Mouse (Mus musculus): ENCODE measurements around the gene Cplx3.

The Cplx3 gene

GRCm38 (mm10) chr9:57609803-57610202, 3.7 kb upstream of the Cplx3 start:
- in situ Hi-C loops (cut with MboI; ENCODE audit: unreplicated experiment in 2 of 2), result no loop called here

GRCm38 (mm10) chr9:57605503-57605902, 578 bp downstream of the Cplx3 start:
- in situ Hi-C loops (cut with MboI; ENCODE audit: unreplicated experiment in 2 of 2), result no loop called here

- in situ Hi-C loops (cut with MboI; ENCODE audit: unreplicated experiment in 2 of 2), result no loop called here
Measured at GRCm38 (mm10) chr9:57604875-57605274, 1.2 kb downstream of the Cplx3 start.

- in situ Hi-C loops (cut with MboI; ENCODE audit: unreplicated experiment in 2 of 2), result no loop called here
Measured at GRCm38 (mm10) chr9:57602098-57602497, 4.0 kb downstream of the Cplx3 start.

- in situ Hi-C loops (cut with MboI; ENCODE audit: unreplicated experiment in 2 of 2), result no loop called here
Measured at GRCm38 (mm10) chr9:57601353-57601706, 4.8 kb downstream of the Cplx3 start.

- in situ Hi-C loops (cut with MboI; ENCODE audit: unreplicated experiment in 2 of 2), result no loop called here
Measured at GRCm38 (mm10) chr9:57600620-57601352, 5.3 kb downstream of the Cplx3 start.

GRCm38 (mm10) chr9:57598851-57599563, 7.1 kb downstream of the Cplx3 start:
- in situ Hi-C loops (cut with MboI; ENCODE audit: unreplicated experiment in 2 of 2), result loop anchor here in 1 of 2 experiments (25.0 kb wide), 1 partner anchor 913 kb away; no protein-coding TSS in a partner anchor

GRCm38 (mm10) chr9:57597929-57598382, 8.1 kb downstream of the Cplx3 start:
- in situ Hi-C loops (cut with MboI; ENCODE audit: unreplicated experiment in 2 of 2), result loop anchor here in 1 of 2 experiments (25.0 kb wide), 1 partner anchor 914 kb away; no protein-coding TSS in a partner anchor

- in situ Hi-C loops (cut with MboI; ENCODE audit: unreplicated experiment in 2 of 2), result loop anchor here in 1 of 2 experiments (25.0 kb wide), 1 partner anchor 915 kb away; no protein-coding TSS in a partner anchor
Measured at GRCm38 (mm10) chr9:57597265-57597664, 8.8 kb downstream of the Cplx3 start.

GRCm38 (mm10) chr9:57594174-57594509, 11.9 kb downstream of the Cplx3 start:
- in situ Hi-C loops (cut with MboI; ENCODE audit: unreplicated experiment in 2 of 2), result loop anchor here (5.0 to 25.0 kb wide), 2 partner anchors 63 to 918 kb away; no protein-coding TSS in a partner anchor

GRCm38 (mm10) chr9:57593454-57594173, 12.5 kb downstream of the Cplx3 start:
- in situ Hi-C loops (cut with MboI; ENCODE audit: unreplicated experiment in 2 of 2), result loop anchor here (5.0 to 25.0 kb wide), 2 partner anchors 64 to 919 kb away; no protein-coding TSS in a partner anchor

- in situ Hi-C loops (cut with MboI; ENCODE audit: unreplicated experiment in 2 of 2), result loop anchor here (5.0 to 25.0 kb wide), 2 partner anchors 67 to 922 kb away; no protein-coding TSS in a partner anchor
Measured at GRCm38 (mm10) chr9:57590726-57591125, 15.4 kb downstream of the Cplx3 start.

- in situ Hi-C loops (cut with MboI; ENCODE audit: unreplicated experiment in 2 of 2), result loop anchor here (5.0 to 25.0 kb wide), 2 partner anchors 68 to 923 kb away; no protein-coding TSS in a partner anchor
Measured at GRCm38 (mm10) chr9:57589224-57590126, 16.6 kb downstream of the Cplx3 start, which contains the start of gene Ulk3. Ulk3 (plus strand) TSS chr9:57589452.

- in situ Hi-C loops (cut with MboI; ENCODE audit: unreplicated experiment in 2 of 2), result loop anchor here in 1 of 2 experiments (25.0 kb wide), 1 partner anchor 927 kb away; no protein-coding TSS in a partner anchor
Measured at GRCm38 (mm10) chr9:57584991-57585390, 21.1 kb downstream of the Cplx3 start.

GRCm38 (mm10) chr9:57577144-57577849, 28.8 kb downstream of the Cplx3 start:
- in situ Hi-C loops (cut with MboI; ENCODE audit: unreplicated experiment in 2 of 2), result loop anchor here in 1 of 2 experiments (25.0 kb wide), 1 partner anchor 935 kb away; no protein-coding TSS in a partner anchor

GRCm38 (mm10) chr9:57575577-57575976, 30.5 kb downstream of the Cplx3 start:
- in situ Hi-C loops (cut with MboI; ENCODE audit: unreplicated experiment in 2 of 2), result loop anchor here in 1 of 2 experiments (25.0 kb wide), 1 partner anchor 937 kb away; no protein-coding TSS in a partner anchor

GRCm38 (mm10) chr9:57574397-57574796, 31.7 kb downstream of the Cplx3 start:
- in situ Hi-C loops (cut with MboI; ENCODE audit: unreplicated experiment in 2 of 2), result no loop called here

GRCm38 (mm10) chr9:57568500-57568899, 37.6 kb downstream of the Cplx3 start:
- in situ Hi-C loops (cut with MboI; ENCODE audit: unreplicated experiment in 2 of 2), result no loop called here

GRCm38 (mm10) chr9:57566846-57567245, 39.2 kb downstream of the Cplx3 start:
- in situ Hi-C loops (cut with MboI; ENCODE audit: unreplicated experiment in 2 of 2), result no loop called here

Measured in v-Abl transformed pro-B cells (cell line).